Mouse (Mus musculus) liver, embryonic 15.5 days (tissue): Measurements from ENCODE around the gene Satb1. TPM values are rescaled to one million over a fixed set of nuclear protein-coding genes. Genes with fewer than 3 reads are reported as not detected.

Source experiments
- ATAC-seq: fragments of 200-750 bp; cut with Nextera tagmentation; 2 replicates; pipeline ENCODE4 v1.8.0; 2017; ENCODE audit warnings: moderate number of reproducible peaks, mild to moderate bottlenecking, moderate library complexity; ENCODE audit not compliant: insufficient read depth
- H3K27ac ChIP-seq: fragments of 300-500 bp; sonication (generic); replicated peaks from 2 replicates; pipeline ENCODE4 v1.5.1; 2015; ENCODE audit warnings: mild to moderate bottlenecking, inconsistent platforms
- H3K27me3 ChIP-seq: fragments of 300-500 bp; sonication (generic); 2 replicates; pipeline ENCODE4 v1.6.1; 2015; ENCODE audit warnings: mild to moderate bottlenecking, inconsistent platforms
- H3K36me3 ChIP-seq: fragments of 300-500 bp; sonication (generic); replicated peaks from 2 replicates; pipeline ENCODE4 v1.6.1; 2015; ENCODE audit warnings: moderate library complexity, mild to moderate bottlenecking, inconsistent platforms
- H3K4me1 ChIP-seq: fragments of 300-500 bp; sonication (generic); replicated peaks from 2 replicates; pipeline ENCODE4 v1.6.1; 2015; ENCODE audit warnings: inconsistent platforms
- H3K4me2 ChIP-seq: fragments of 300-500 bp; sonication (generic); 2 replicates; pipeline ENCODE4 v1.6.1; 2015; ENCODE audit warnings: moderate library complexity, mild to moderate bottlenecking, inconsistent platforms
- H3K4me3 ChIP-seq: fragments of 300-500 bp; sonication (generic); replicated peaks from 2 replicates; pipeline ENCODE4 v1.5.1; 2015; ENCODE audit warnings: mild to moderate bottlenecking, inconsistent platforms
- H3K9ac ChIP-seq: fragments of 300-500 bp; sonication (generic); 2 replicates; pipeline ENCODE4 v1.6.1; 2015; ENCODE audit warnings: moderate library complexity, mild to moderate bottlenecking, inconsistent platforms
- H3K9me3 ChIP-seq: fragments of 300-500 bp; sonication (generic); replicated peaks from 2 replicates; pipeline ENCODE4 v1.6.1; 2016; ENCODE audit warnings: inconsistent platforms
- WGBS: fragments of 180-500 bp; shearing (Covaris S2); methylation state at CpG from one replicate; pipeline ENCODE4 v1.1.7; 2015; ENCODE audit warnings: mixed read lengths; ENCODE audit not compliant: insufficient replicate concordance; 5-methylcytosine and 5-hydroxymethylcytosine counted together
- polyA plus RNA-seq: library from polyadenylated mRNA; unstranded; fragments of >200 nt; fragmentation: Nextera tagmentation; extraction: Ambion mirVana; gene quantifications from 2 replicates; pipeline ENCODE4 v1.2.1, GENCODE M21; 2015

Satb1 gene
- 0.91 and 1.5 TPM in 2 replicates for polyA plus RNA-seq

GRCm38 (mm10) chr17:51832900-51833577 is at the start of gene Satb1:
Gene Satb1 (minus strand): TSS chr17:51833290.
- Histone ChIP-seq H3K4me1 (0 out of 2 replicates have a peak, but pooled peaks cover 12% of the 10 kb centered on the region), H3K36me3 (no peaks in the 10 kb centered on the region), H3K9ac (no peak within 1 kb of the TSS), H3K4me3 (peak within 1 kb of the TSS; percentile 57), H3K27ac (no peak within 1 kb of the TSS), H3K9me3 (no peaks in the 10 kb centered on the region), H3K4me2 (peak within 1 kb of the TSS; percentile 74), H3K27me3 (peaks cover 60% of the 10 kb centered on the region)
- WGBS: under 1% methylated on average over 48 of the region's 52 CpGs
- ATAC-seq: peak; percentile 51

GRCm38 (mm10) chr17:51882566-51882965 is 49.5 kb upstream of the Satb1 start:
- H3K4me2 ChIP-seq: no peak overlapping the region
- no peak for ATAC-seq
- 70% methylated on average over 12 of the region's 12 CpGs for WGBS

GRCm38 (mm10) chr17:51880895-51881622 is 48.0 kb upstream of the Satb1 start:
- Histone ChIP-seq H3K27ac (no peak overlapping the region), H3K36me3 (no peaks in the 10 kb centered on the region), H3K9ac (no peak overlapping the region), H3K9me3 (no peaks in the 10 kb centered on the region), H3K4me2 (no peak overlapping the region), H3K4me1 (no peaks in the 10 kb centered on the region), H3K4me3 (no peak overlapping the region), H3K27me3 (no peaks in the 10 kb centered on the region)
- no peak for ATAC-seq
- 53% methylated on average over 8 of the region's 8 CpGs for WGBS

More at GRCm38 (mm10) chr17:51882566-51882965, 49.5 kb upstream of the Satb1 start:
- Histone ChIP-seq H3K27me3 (no peaks in the 10 kb centered on the region), H3K27ac (no peak overlapping the region), H3K4me3 (no peak overlapping the region), H3K4me1 (no peaks in the 10 kb centered on the region), H3K9ac (no peak overlapping the region), H3K9me3 (no peaks in the 10 kb centered on the region), H3K36me3 (no peaks in the 10 kb centered on the region)

- Histone ChIP-seq H3K4me2 (no peak overlapping the region), H3K27me3 (no peaks in the 10 kb centered on the region), H3K4me3 (no peak overlapping the region), H3K4me1 (no peaks in the 10 kb centered on the region), H3K9ac (no peak overlapping the region), H3K36me3 (no peaks in the 10 kb centered on the region), H3K9me3 (no peaks in the 10 kb centered on the region), H3K27ac (no peak overlapping the region)
- ATAC-seq: no peak
- WGBS: 55% methylated on average over 9 of the region's 9 CpGs
Observed at GRCm38 (mm10) chr17:51880221-51880620, 47.1 kb upstream of the Satb1 start.

- Histone ChIP-seq H3K27me3 (no peaks in the 10 kb centered on the region), H3K4me1 (no peaks in the 10 kb centered on the region)
Observed at GRCm38 (mm10) chr17:51879736-51880135, 46.6 kb upstream of the Satb1 start.

GRCm38 (mm10) chr17:51879171-51879570 is 46.1 kb upstream of the Satb1 start:
- Histone ChIP-seq H3K4me1 (no peaks in the 10 kb centered on the region), H3K36me3 (no peaks in the 10 kb centered on the region), H3K27ac (no peak overlapping the region), H3K4me2 (no peak overlapping the region), H3K4me3 (no peak overlapping the region), H3K9ac (no peak overlapping the region), H3K9me3 (no peaks in the 10 kb centered on the region), H3K27me3 (no peaks in the 10 kb centered on the region)
- WGBS: 64% methylated on average over 2 of the region's 2 CpGs
- no peak for ATAC-seq

More at GRCm38 (mm10) chr17:51879736-51880135, 46.6 kb upstream of the Satb1 start:
- no peaks in the 10 kb centered on the region for H3K9me3 ChIP-seq
- H3K4me3 ChIP-seq: no peak overlapping the region
- H3K36me3 ChIP-seq: no peaks in the 10 kb centered on the region
- no peak overlapping the region for H3K4me2 ChIP-seq
- no peak overlapping the region for H3K27ac ChIP-seq
- ATAC-seq: no peak
- WGBS: 62% methylated on average over 5 of the region's 5 CpGs
- H3K9ac ChIP-seq: no peak overlapping the region

GRCm38 (mm10) chr17:51876471-51876870 is 43.4 kb upstream of the Satb1 start:
- H3K9ac ChIP-seq: no peak overlapping the region
- no peaks in the 10 kb centered on the region for H3K9me3 ChIP-seq
- ATAC-seq: no peak
- H3K27ac ChIP-seq: no peak overlapping the region
- no peaks in the 10 kb centered on the region for H3K4me1 ChIP-seq
- H3K36me3 ChIP-seq: no peaks in the 10 kb centered on the region
- no peaks in the 10 kb centered on the region for H3K27me3 ChIP-seq
- H3K4me3 ChIP-seq: no peak overlapping the region
- 67% methylated on average over 5 of the region's 5 CpGs for WGBS
- H3K4me2 ChIP-seq: no peak overlapping the region

GRCm38 (mm10) chr17:51857616-51858015 is 24.5 kb upstream of the Satb1 start:
- ATAC-seq: no peak
- Histone ChIP-seq H3K4me3 (no peak overlapping the region), H3K36me3 (no peaks in the 10 kb centered on the region), H3K9ac (no peak overlapping the region), H3K9me3 (no peaks in the 10 kb centered on the region), H3K4me2 (no peak overlapping the region), H3K27ac (no peak overlapping the region), H3K27me3 (no peaks in the 10 kb centered on the region), H3K4me1 (no peaks in the 10 kb centered on the region)
- 64% methylated on average over 4 of the region's 4 CpGs for WGBS

- no peak overlapping the region for H3K9ac ChIP-seq
- H3K27ac ChIP-seq: no peak overlapping the region
- no peak overlapping the region for H3K4me2 ChIP-seq
- no peaks in the 10 kb centered on the region for H3K9me3 ChIP-seq
- WGBS: 44% methylated on average over 3 of the region's 3 CpGs
- H3K36me3 ChIP-seq: no peaks in the 10 kb centered on the region
- no peaks in the 10 kb centered on the region for H3K27me3 ChIP-seq
- no peak overlapping the region for H3K4me3 ChIP-seq
- ATAC-seq: no peak
- H3K4me1 ChIP-seq: no peaks in the 10 kb centered on the region
Observed at GRCm38 (mm10) chr17:51856332-51856731, 23.2 kb upstream of the Satb1 start.

GRCm38 (mm10) chr17:51855261-51855660 is 22.2 kb upstream of the Satb1 start:
- ATAC-seq: no peak
- Histone ChIP-seq H3K9me3 (no peaks in the 10 kb centered on the region), H3K9ac (no peak overlapping the region), H3K4me2 (no peak overlapping the region), H3K27ac (no peak overlapping the region), H3K4me1 (no peaks in the 10 kb centered on the region), H3K27me3 (no peaks in the 10 kb centered on the region), H3K36me3 (no peaks in the 10 kb centered on the region), H3K4me3 (no peak overlapping the region)
- 55% methylated on average over 3 of the region's 3 CpGs for WGBS

GRCm38 (mm10) chr17:51853952-51854351 is 20.9 kb upstream of the Satb1 start:
- no peak overlapping the region for H3K27ac ChIP-seq
- no peak overlapping the region for H3K4me3 ChIP-seq
- 48% methylated on average over 5 of the region's 5 CpGs for WGBS
- H3K27me3 ChIP-seq: no peaks in the 10 kb centered on the region
- no peak overlapping the region for H3K9ac ChIP-seq
- H3K4me2 ChIP-seq: no peak overlapping the region
- no peaks in the 10 kb centered on the region for H3K4me1 ChIP-seq
- H3K9me3 ChIP-seq: no peaks in the 10 kb centered on the region
- H3K36me3 ChIP-seq: no peaks in the 10 kb centered on the region
- no peak for ATAC-seq
